16 mouse cellular contexts compared by ENCODE assay signal in genomic region chr2:166102893-166103292, GRCm38 (mm10). TPM values are rescaled to one million over a fixed set of nuclear protein-coding genes. Genes with fewer than 3 reads are reported as not detected.
DNase-seq lines count a peak whose midpoint lies in the region; ATAC-seq lines count a peak whose summit lies in the region.
"Had no signal": no experiment of that assay in that cellular context is flagged by ENCODE, and none has a peak within 500 bp of the region (broad histone marks: within the 10 kb centered on the region; RNA-seq: fewer than 3 reads in every experiment).

No protein-coding gene starts in this region.

- no peaks in the 10 kb centered on the region for H3K27me3 ChIP-seq in heart, embryonic 11.5 days (ENCODE audit: control insufficient read depth, insufficient read depth, low read length)
- no peaks in the 10 kb centered on the region for H3K27me3 ChIP-seq in neural tube, embryonic 12.5 days (replicated peaks)
- H3K27me3 ChIP-seq in neural tube, embryonic 15.5 days (replicated peaks) = 0 out of 2 replicates have a peak, but pooled peaks cover 3% of the 10 kb centered on the region
- H3K27me3 ChIP-seq in neural tube, embryonic 14.5 days (ENCODE audit: control insufficient read depth, insufficient read depth, low read length) = no peaks in the 10 kb centered on the region
- H3K27me3 ChIP-seq: liver, embryonic 13.5 days had no signal

- intact Hi-C loops in heart, postnatal 14 days (cut with DNase I) = loop anchor here (10.0 kb wide), 1 partner anchor 682 kb away; no protein-coding TSS in a partner anchor

- H3K36me3 ChIP-seq in heart, embryonic 11.5 days (ENCODE audit: control insufficient read depth, insufficient read depth, low read length) = no peaks in the 10 kb centered on the region
- H3K36me3 ChIP-seq in neural tube, embryonic 12.5 days = no peaks in the 10 kb centered on the region; the same call in 1 of the 2 replicates
- H3K36me3 ChIP-seq in neural tube, embryonic 15.5 days = no peaks in the 10 kb centered on the region
- no peaks in the 10 kb centered on the region for H3K36me3 ChIP-seq in neural tube, embryonic 14.5 days (ENCODE audit: control insufficient read depth, insufficient read depth, low read length)
- H3K36me3 ChIP-seq: liver, embryonic 13.5 days had no signal

- no peak overlapping the region for H3K9ac ChIP-seq in heart, embryonic 11.5 days (ENCODE audit: low read depth, low read length)
- H3K9ac ChIP-seq in neural tube, embryonic 12.5 days = no peak overlapping the region
- H3K9ac ChIP-seq in neural tube, embryonic 15.5 days (replicated peaks) = no peak overlapping the region
- no peak overlapping the region for H3K9ac ChIP-seq in neural tube, embryonic 14.5 days (replicated peaks; ENCODE audit: low read depth, low read length)
- H3K9ac ChIP-seq: liver, embryonic 13.5 days had no signal

- no peak overlapping the region for H3K27ac ChIP-seq in heart, embryonic 11.5 days (ENCODE audit: low read depth, low read length)
- H3K27ac ChIP-seq in neural tube, embryonic 12.5 days = no peak overlapping the region
- no peak overlapping the region; the same call in 1 of the 2 replicates for H3K27ac ChIP-seq in neural tube, embryonic 15.5 days (replicated peaks)
- H3K27ac ChIP-seq in neural tube, embryonic 14.5 days (ENCODE audit: low read depth, low read length) = no peak overlapping the region
- H3K27ac ChIP-seq: kidney, postnatal 0 days; left cerebral cortex, adult 2 months; liver, embryonic 13.5 days; macrophage had no signal

- H3K9me3 ChIP-seq in heart, embryonic 11.5 days (replicated peaks; ENCODE audit: control insufficient read depth, low read length) = no peaks in the 10 kb centered on the region
- H3K9me3 ChIP-seq in neural tube, embryonic 12.5 days = no peaks in the 10 kb centered on the region
- no peaks in the 10 kb centered on the region for H3K9me3 ChIP-seq in neural tube, embryonic 15.5 days (replicated peaks)
- H3K9me3 ChIP-seq in neural tube, embryonic 14.5 days (ENCODE audit: control insufficient read depth, low read length) = no peaks in the 10 kb centered on the region
- H3K9me3 ChIP-seq: liver, embryonic 13.5 days had no signal

- H3K4me1 ChIP-seq in heart, embryonic 11.5 days (ENCODE audit: control insufficient read depth, insufficient read depth, low read length) = peaks cover 51% of the 10 kb centered on the region
- peaks cover 41% of the 10 kb centered on the region for H3K4me1 ChIP-seq in neural tube, embryonic 12.5 days
- H3K4me1 ChIP-seq in neural tube, embryonic 15.5 days = peaks cover 63% of the 10 kb centered on the region
- H3K4me1 ChIP-seq in neural tube, embryonic 14.5 days (ENCODE audit: control insufficient read depth, insufficient read depth, low read length) = peaks cover 15% of the 10 kb centered on the region

- DNase-seq in heart, adult 18-20 months = peak; percentile 72 to 87
- peak; percentile 46 to 47 for DNase-seq in heart, postnatal 14 days
- DNase-seq in right cerebral cortex, postnatal 14 days = no peak
- no peak for DNase-seq in right cerebral cortex, postnatal 4 days
- DNase-seq: adrenal gland, postnatal 14 days; gastrocnemius, postnatal 36 days; liver, embryonic 13.5 days; right cerebral cortex, postnatal 25 days had no signal

- H3K4me3 ChIP-seq in heart, embryonic 11.5 days (ENCODE audit: low read depth, low read length) = no peak overlapping the region
- H3K4me3 ChIP-seq in neural tube, embryonic 12.5 days = no peak overlapping the region
- H3K4me3 ChIP-seq in neural tube, embryonic 15.5 days (replicated peaks) = no peak overlapping the region
- no peak overlapping the region for H3K4me3 ChIP-seq in neural tube, embryonic 14.5 days (ENCODE audit: low read depth, low read length)
- H3K4me3 ChIP-seq: left cerebral cortex, adult 2 months; liver, embryonic 13.5 days had no signal

- ATAC-seq in heart, embryonic 11.5 days (replicated peaks; ENCODE audit: insufficient number of reproducible peaks, low FRiP score, low TSS enrichment) = no peak
- peak; percentile 30; the same call in 1 of the 2 replicates for ATAC-seq in neural tube, embryonic 12.5 days (ENCODE audit: low FRiP score, low read depth)
- ATAC-seq in neural tube, embryonic 15.5 days (ENCODE audit: low FRiP score) = no peak
- 0 out of 2 replicates have a peak, but pooled peaks have one; percentile 12 for ATAC-seq in neural tube, embryonic 14.5 days (ENCODE audit: low read depth)
- ATAC-seq: forebrain, embryonic 14.5 days had no signal

- WGBS in heart, embryonic 11.5 days (ENCODE audit: insufficient replicate concordance) = 74% methylated on average over 7 of the region's 7 CpGs
- 57% methylated on average over 7 of the region's 7 CpGs for WGBS in neural tube, embryonic 12.5 days
- WGBS in neural tube, embryonic 15.5 days = 30% methylated on average over 7 of the region's 7 CpGs
- 49% methylated on average over 7 of the region's 7 CpGs for WGBS in neural tube, embryonic 14.5 days

- H3K4me2 ChIP-seq in heart, embryonic 11.5 days = no peak overlapping the region
- H3K4me2 ChIP-seq in neural tube, embryonic 12.5 days (replicated peaks) = no peak overlapping the region
- no peak overlapping the region for H3K4me2 ChIP-seq in neural tube, embryonic 15.5 days
- no peak overlapping the region for H3K4me2 ChIP-seq in neural tube, embryonic 14.5 days (ENCODE audit: low read depth, low read length)
- H3K4me2 ChIP-seq: liver, embryonic 13.5 days had no signal

RNA-seq across cellular contexts. Expression of gene Sulf2, which starts 52.6 kb away (rescaled TPM):
- total RNA-seq in heart, adult 18-20 months (2021) = 10 to 100 TPM; 39.7 to 40.6 TPM
- polyA plus RNA-seq in heart, embryonic 11.5 days (2014; fragmentation: Nextera tagmentation; extraction: Ambion mirVana) = 111 and 114 TPM in 2 replicates
- polyA plus RNA-seq in neural tube, embryonic 12.5 days (2016; fragmentation: Nextera tagmentation; extraction: Ambion mirVana) = 144 and 152 TPM in 2 replicates
- polyA plus RNA-seq in neural tube, embryonic 15.5 days (2015; fragmentation: Nextera tagmentation; extraction: Ambion mirVana) = 118 and 123 TPM in 2 replicates
- total RNA-seq in heart, postnatal 14 days (2021) = 10 to 100 TPM; 59.3 to 60.7 TPM
- 134 and 141 TPM in 2 replicates for polyA plus RNA-seq in neural tube, embryonic 14.5 days (2014; fragmentation: Nextera tagmentation; extraction: Ambion mirVana)

Comparison
In these comparisons a context has a peak if more than half of its experiments do, and no peak if none do; other contexts are left out.
1. ATAC-seq: peak in neural tube, embryonic 12.5 days (single experiment) and neural tube, embryonic 14.5 days (single experiment); none in heart, embryonic 11.5 days (single experiment) and neural tube, embryonic 15.5 days (single experiment).
2. DNase-seq: peak in heart, adult 18-20 months (2 of 2) and heart, postnatal 14 days (2 of 2); none in right cerebral cortex, postnatal 14 days (single experiment) and right cerebral cortex, postnatal 4 days (single experiment).